Mouse (Mus musculus) E14TG2a.4 (cell line): Measurements from ENCODE around the gene A130010J15Rik.

Experiments
- CTCF ChIP-seq: conservative IDR thresholded peaks from 2 replicates; pipeline ENCODE4 v1.5.1; 2014; ENCODE audit warnings: low read length
- POU5F1 ChIP-seq: IDR thresholded peaks from 2 replicates; pipeline ENCODE4 v1.6.1; 2014; ENCODE audit warnings: low read length, borderline replicate concordance

- TF ChIP-seq CTCF (no peak), POU5F1 (no peak)
These were observed 23.9 kb downstream of the A130010J15Rik start for GRCm38 (mm10) chr1:193191675-193192283.
